Mouse (Mus musculus) retina, postnatal 7 days (tissue): Measurements from ENCODE around the gene Camkv.

Source experiments
- DNase-seq: peaks from one replicate; pipeline ENCODE4 v3.0.0-alpha.2; 2012; ENCODE audit warnings: low read depth, low spot score

Camkv gene

DNA sequence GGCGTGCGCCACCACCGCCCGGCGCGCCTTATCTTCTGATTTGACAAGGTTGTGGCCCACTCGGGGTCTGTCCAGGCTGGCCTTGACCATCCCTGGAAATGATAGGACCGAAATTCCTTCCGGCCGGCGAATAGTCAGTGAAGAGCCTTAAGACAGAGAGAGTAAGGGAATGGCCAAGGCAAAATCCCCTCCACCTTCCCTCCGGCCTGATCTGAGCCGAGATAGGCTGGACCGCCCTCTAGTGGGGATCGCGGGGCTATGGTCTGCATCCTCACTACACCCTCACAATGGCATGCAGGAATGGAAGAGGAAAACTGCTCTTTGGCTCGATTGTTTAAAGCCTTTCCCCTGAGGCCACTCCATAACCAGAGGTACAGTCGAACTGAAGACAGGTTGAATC, 50.9 kb downstream of the Camkv start:
- DNase-seq: no peak

DNA sequence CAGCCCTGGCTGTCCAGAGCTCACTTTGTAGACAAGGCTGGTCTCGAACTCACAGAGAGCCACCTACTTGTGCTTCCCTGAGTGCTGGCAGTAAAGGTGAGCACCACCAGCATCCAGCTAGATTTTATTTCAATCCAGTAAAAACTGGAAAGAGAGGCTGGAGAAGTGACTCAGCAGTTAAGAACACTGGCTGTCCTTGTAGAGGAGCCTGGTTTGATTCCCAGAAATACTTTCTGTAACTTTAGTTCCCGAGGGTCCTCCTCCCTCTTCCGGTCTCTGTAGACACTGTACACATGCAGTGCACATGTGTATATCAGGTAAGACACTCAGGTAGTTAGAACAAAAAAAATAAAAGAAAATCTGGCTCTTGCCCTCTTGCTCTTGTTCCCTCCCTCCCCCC, 52.5 kb downstream of the Camkv start:
- DNase-seq: no peak

DNA sequence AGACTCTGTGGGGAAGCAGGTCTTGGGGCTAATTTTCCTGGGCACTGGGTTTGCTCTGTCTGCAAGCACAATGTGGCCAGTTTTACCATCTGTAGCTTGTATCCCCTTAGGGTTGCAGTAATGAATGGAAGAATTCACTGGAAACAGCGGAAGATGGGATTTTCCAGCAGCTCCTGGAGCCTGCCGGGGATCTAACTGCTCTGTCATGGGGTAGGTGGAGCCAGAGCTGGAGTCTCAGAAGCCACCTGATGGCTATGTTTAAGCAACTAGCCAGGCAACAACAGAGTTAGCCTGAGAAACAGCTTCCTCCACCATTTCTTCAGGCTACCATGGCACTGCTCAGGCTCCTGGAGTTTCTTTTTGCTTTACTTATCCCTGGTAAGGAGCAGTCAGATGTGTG, 56.7 kb downstream of the Camkv start, which contains the start of gene Cdhr4:
Cdhr4 (plus strand) TSS at position 301 of the 400 bp plus-strand sequence.
- DNase-seq: no peak

DNA sequence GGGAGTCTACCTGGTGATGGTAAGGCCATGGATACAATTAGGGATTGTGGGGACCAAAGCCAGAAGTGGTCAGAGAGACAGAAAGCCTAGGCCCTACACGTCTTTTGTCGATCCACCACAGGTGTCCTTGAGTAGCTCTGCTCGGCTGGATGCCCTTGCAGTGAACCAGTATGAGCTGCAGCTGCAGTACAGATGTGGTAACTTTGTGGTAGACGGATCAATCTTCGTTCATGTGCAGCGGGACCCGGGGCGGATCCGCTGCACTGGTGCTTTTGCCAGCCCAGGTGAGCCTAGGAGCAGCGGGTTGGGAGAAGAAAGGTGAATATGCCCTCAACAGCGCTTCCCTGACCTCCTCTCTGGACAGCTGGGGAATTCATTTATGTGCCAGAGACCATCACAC, 57.5 kb downstream of the Camkv start:
- no peak for DNase-seq

DNA sequence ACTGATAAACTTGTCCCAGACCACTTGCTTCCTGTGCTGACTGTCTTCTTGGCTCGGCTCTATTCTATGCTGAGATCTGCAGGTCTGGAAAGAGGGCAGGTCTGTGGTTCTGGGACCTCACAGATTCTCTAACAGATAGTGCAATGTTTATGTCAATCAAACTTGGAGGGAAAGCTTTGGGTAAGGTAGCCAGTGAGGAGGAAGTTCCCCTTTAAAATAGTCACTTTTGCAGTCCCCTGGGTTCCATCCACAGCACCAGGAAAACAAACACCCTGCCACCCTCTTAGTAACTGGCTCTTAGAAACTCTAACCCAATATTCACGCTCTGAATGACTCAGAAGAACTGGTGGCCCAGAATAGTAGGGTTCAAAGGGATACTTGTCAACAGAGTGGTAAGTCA, 59.0 kb downstream of the Camkv start:
- DNase-seq: no peak

DNA sequence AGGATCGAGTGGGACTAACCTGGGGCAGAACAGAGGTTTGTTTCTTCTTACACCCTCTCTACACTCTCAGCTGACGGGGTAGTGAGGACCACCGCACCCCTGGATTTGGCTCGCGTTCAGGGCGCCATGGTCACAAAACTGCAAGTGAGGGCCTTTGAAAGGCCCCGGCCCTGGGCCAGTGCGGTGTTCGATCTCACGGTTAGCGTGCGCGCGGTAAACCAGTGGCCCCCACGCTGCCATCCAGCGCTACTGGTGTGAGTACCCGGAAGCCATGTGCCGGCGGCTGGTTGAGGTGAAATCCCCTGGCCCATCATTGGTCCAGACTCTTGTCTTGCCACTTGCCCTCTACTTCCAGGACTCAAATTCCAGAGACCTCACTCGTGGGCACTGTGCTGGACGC, 60.0 kb downstream of the Camkv start:
- no peak for DNase-seq

DNA sequence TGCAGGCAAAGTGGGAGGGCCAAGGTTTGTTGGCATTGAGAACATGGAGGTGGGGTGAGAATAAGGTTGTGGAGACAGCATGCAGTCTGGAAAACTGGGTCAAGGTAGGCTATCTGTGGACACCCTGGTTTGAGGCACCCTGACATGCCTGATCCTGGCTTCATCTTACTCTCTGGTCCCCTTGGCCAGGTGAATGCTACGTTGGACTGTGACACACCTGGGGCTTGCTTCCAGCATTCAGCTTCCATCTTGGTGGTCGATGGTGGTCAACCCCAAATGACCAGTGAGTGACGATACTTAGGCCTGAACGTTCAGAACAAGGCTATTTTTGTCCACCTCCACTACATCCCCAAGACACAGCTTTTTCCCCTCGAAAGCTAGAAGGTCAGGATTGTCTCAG, 60.6 kb downstream of the Camkv start, which contains the start of gene Gm20662:
Gm20662 (plus strand) TSS at position 301 of the 400 bp plus-strand sequence.
- no peak for DNase-seq
